ENCODE assay signal across 17 mouse cellular contexts in the genomic region with DNA sequence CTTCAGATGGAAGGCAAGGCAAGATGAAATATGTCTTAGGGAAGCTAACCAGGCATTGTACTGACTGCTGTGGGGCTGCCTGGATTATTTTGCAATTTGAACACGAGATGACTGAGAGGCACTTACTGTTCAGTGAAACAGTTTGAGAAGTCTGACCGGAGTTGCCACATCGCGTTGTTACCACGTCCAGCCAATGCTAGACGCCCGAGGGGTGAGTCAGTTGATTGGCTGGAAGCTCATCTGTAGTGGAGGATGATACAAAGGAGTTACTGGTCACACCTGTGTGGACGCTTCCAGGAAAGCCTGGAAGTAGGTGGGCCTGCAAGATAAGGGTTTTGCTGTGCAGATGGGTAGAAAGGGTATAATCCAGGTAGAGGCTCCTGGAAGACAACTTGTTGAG. TPM values are rescaled to one million over a fixed set of nuclear protein-coding genes. Genes with fewer than 3 reads are reported as not detected.
DNase-seq lines count a peak whose midpoint lies in the region; TF ChIP-seq lines count a peak whose summit lies in the region.
"Had no signal": no experiment of that assay in that cellular context is flagged by ENCODE, and none has a peak within 500 bp of the region (broad histone marks: within the 10 kb centered on the region; RNA-seq: fewer than 3 reads in every experiment).

No protein-coding gene starts in this region.

- DNase-seq in gastrocnemius, adult 2 months = no peak
- DNase-seq in gastrocnemius, adult 8-10 months (ENCODE audit: low spot score in 2 of 2) = no peak
- peak; percentile 49 for DNase-seq in 3T3-L1 (ENCODE audit: low read depth, low spot score)
- peak; percentile 82 for DNase-seq in lung, postnatal 36 days
- DNase-seq in layer of hippocampus, postnatal 36 days = no peak
- DNase-seq in heart, adult 18-20 months = no peak
- no peak for DNase-seq in heart, adult 8-10 months (ENCODE audit: low spot score)
- DNase-seq: cerebellum, adult 18-20 months; spleen, adult 18-20 months had no signal

- H3K4me1 ChIP-seq in brown adipose tissue, adult 24 weeks (ENCODE audit: control insufficient read depth, insufficient read depth, insufficient read length, low read length) = peaks cover 37% of the 10 kb centered on the region

- H3K4me3 ChIP-seq in gastrocnemius, adult 2 months = no peak overlapping the region
- no peak overlapping the region for H3K4me3 ChIP-seq in brown adipose tissue, adult 24 weeks (ENCODE audit: insufficient read depth, low read depth, low read length)
- H3K4me3 ChIP-seq: embryonic facial prominence, embryonic 10.5 days; limb, embryonic 13.5 days had no signal

- H3K27ac ChIP-seq in gastrocnemius, adult 2 months = peak overlapping the region; percentile 46; the same call in 1 of the 2 replicates
- 0 out of 2 replicates have a peak overlapping the region, but pooled peaks have one; percentile 4 for H3K27ac ChIP-seq in brown adipose tissue, adult 24 weeks (replicated peaks; ENCODE audit: low read depth, low read length)
- H3K27ac ChIP-seq: embryonic facial prominence, embryonic 10.5 days; limb, embryonic 13.5 days had no signal

- TF ChIP-seq CTCF in gastrocnemius, adult 2 months (IDR thresholded peaks at IDR 0.05) = no peak

- intact Hi-C loops in gastrocnemius, adult 2 months (cut with DNase I) = no loop called here

RNA-seq across cellular contexts. Expression of a gene that starts 8.8 kb away (rescaled TPM):
- total RNA-seq in gastrocnemius, adult 2 months (2021) = 10 to 100 TPM; 38.8 to 58.6 TPM
- 10 to 100 TPM; 31.3 to 39.7 (median 38.9) TPM for total RNA-seq in gastrocnemius, adult 8-10 months (2022)
- 43.9 and 53.5 TPM in 2 replicates for polyA plus RNA-seq in brown adipose tissue, adult 24 weeks (2012; ENCODE audit: insufficient read depth, insufficient read length, missing spikeins)
- 10 to 100 TPM; 38.3 to 38.9 TPM for total RNA-seq in layer of hippocampus, postnatal 36 days (2021)
- 10 to 100 TPM; 65.2 to 75.0 TPM for total RNA-seq in heart, adult 18-20 months (2021)
- 10 to 100 TPM; 43.5 to 60.4 (median 50.3) TPM for total RNA-seq in heart, adult 8-10 months (2022)

RNA-seq across cellular contexts. Expression of a gene that starts 24.3 kb away (rescaled TPM):
- not detected for total RNA-seq in gastrocnemius, adult 2 months (2021)
- total RNA-seq in gastrocnemius, adult 8-10 months (2022) = not detected
- 8.6 and 11.0 TPM in 2 replicates for polyA plus RNA-seq in brown adipose tissue, adult 24 weeks (2012; ENCODE audit: insufficient read depth, insufficient read length, missing spikeins)
- total RNA-seq in layer of hippocampus, postnatal 36 days (2021) = not detected
- not detected for total RNA-seq in heart, adult 18-20 months (2021)
- not detected for total RNA-seq in heart, adult 8-10 months (2022)
- total RNA-seq: heart, postnatal 25 days; layer of hippocampus, postnatal 14 days; midbrain, postnatal 0 days had no signal
- polyA plus RNA-seq: embryonic facial prominence, embryonic 10.5 days; frontal cortex, adult 2 months; kidney, embryonic 16.5 days; limb, embryonic 13.5 days; midbrain, postnatal 0 days had no signal

Comparison
In these comparisons a context has a peak if more than half of its experiments do, and no peak if none do; other contexts are left out.
1. DNase-seq: peak in 3T3-L1 (single experiment) and lung, postnatal 36 days (single experiment); none in gastrocnemius, adult 2 months (single experiment), gastrocnemius, adult 8-10 months (0 of 2), layer of hippocampus, postnatal 36 days (0 of 2), heart, adult 18-20 months (0 of 2) and heart, adult 8-10 months (single experiment).